Mouse (Mus musculus): ENCODE measurements around the gene Zfp972. TPM values are rescaled to one million over a fixed set of nuclear protein-coding genes. Genes with fewer than 3 reads are reported as not detected.

Zfp972 gene
- total RNA-seq (2023), result not detected

DNA sequence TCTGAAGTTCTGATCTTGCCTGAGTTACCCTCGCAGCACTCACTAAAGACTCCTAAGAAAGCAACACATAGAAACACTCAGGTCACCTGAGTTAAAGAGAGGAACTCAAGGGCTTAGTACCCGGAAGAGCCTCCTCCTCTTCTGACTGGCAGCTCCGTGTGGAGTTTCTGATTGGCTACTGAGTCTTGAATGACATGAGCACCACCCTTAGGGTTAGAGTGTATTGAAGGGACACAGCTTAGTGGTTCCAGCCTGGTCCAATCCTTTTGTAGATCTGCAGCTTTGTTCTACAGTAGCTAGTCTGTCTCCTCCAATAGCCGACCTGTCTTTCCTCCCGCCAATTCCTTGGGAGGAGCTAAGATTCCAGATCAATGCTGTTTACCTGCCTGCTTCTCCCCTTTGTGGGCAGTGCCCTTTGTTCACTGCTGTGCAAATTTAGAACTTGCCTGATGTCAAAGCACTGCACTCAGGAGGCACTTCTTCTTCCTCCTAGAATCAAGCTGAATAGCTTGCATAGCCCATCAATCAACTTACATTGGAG lies at the start of gene Zfp972:
Zfp972 (minus strand) TSS at position 51 of the 541 bp plus-strand sequence.

DNA sequence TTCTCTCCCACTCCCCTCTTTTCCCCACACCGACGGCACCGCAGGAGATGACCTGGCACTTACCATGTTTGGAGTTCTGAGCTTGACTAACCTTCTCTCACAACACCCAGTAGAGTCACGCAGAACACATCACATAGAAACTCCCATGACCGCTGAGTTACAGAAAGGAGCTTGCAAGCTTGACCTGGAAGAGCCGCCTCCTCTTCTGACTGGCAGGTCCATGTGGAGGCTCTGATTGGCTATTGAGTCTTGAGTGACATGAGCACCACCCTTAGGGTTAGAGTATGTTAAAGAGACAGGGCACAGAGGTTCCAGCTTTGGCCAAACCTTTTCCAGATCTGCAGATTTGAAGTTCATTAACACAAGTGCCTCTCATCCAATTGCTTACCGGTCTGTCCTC lies 31.7 kb upstream of the Zfp972 start, which contains the start of gene Gm14326:
Gm14326 (minus strand) TSS at position 153 of the 400 bp plus-strand sequence.

GRCm38 (mm10) chr2:177897046-177897578 lies 28.3 kb downstream of the Zfp972 start, which contains the start of gene Gm14327:
Gm14327 (plus strand) TSS chr2:177897096.

Other genes with a start within 250 kb of the Zfp972 start
- 1 to 10 TPM; 4.4 to 7.0 TPM for gene Gm14322, start 166.3 kb downstream of the Zfp972 start, total RNA-seq (2023)
- 10 to 100 TPM in 1 of 2 experiments, 1 to 10 TPM in 1; 6.3 to 11.3 TPM for gene Gm14325, start 85.3 kb downstream of the Zfp972 start, total RNA-seq (2023)
- gene Gm14327, start 28.5 kb downstream of the Zfp972 start, total RNA-seq (2023), result 1 to 10 TPM in 1 of 2 experiments, not detected in 1; 1.7 TPM
- 10 to 100 TPM; 16.6 to 19.6 TPM for gene Gm14326, start 31.7 kb upstream of the Zfp972 start, total RNA-seq (2023)
- 10 to 100 TPM; 50.7 to 57.5 TPM for gene Zfp971, start 97.7 kb upstream of the Zfp972 start, total RNA-seq (2023)
- gene Zfp931, start 152.9 kb upstream of the Zfp972 start, total RNA-seq (2023), result 1 to 10 TPM; 7.2 to 7.5 TPM
- not detected for gene Phactr3, start 193.4 kb upstream of the Zfp972 start, total RNA-seq (2023)

All from monocyte, adult 59 days (primary cell).